Mouse (Mus musculus) retina, postnatal 7 days (tissue): ENCODE measurements around the gene Vamp5.

Experiments used
- DNase-seq: peaks from one replicate; pipeline ENCODE4 v3.0.0-alpha.2; 2012; ENCODE audit warnings: low read depth, low spot score

The Vamp5 gene

DNA sequence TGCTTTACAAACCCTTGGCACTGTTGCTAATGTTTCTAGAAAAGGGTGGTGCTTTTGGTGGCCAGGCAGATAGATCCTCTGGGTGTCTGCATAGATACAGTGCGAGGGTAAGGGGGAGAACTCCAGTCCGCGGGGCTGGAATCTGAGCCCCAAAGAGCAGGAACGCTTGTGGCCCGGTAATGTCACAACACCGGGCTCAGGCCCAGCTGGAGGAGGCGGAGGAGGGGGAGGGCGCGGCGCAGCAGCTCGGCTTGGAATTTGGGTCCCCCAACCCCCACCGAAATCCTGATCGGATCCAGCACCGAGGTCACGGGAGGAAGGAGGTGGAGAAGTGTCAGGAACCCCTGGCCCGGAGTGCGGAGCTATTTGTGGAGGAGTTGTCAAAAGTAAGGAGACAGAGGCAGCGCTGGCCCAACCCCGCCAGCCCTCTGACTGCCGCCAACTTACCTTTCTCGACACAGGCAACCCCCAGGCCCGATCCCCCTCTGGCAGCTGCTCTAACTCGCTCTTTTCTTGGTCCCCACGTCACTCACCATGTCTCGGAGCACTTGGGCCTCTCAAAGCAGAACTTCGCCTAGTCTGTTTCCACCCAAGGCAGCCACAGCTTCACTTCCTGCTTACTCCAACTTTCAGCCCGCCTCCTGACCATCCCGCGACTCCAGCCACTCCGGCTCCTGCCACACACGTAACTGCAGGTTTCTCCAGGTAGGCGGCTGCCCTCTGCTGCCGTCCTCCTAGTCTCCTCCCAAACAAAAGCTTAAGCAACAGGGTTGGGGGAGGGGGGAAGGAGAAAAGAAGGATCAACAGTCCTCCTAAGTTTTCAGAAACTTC lies 9.9 kb upstream of the Vamp5 start, which contains the start of gene Vamp8:
TSS of gene Vamp8 (minus strand) at position 763 of the 831 bp plus-strand sequence.
- DNase-seq, result no peak

DNA sequence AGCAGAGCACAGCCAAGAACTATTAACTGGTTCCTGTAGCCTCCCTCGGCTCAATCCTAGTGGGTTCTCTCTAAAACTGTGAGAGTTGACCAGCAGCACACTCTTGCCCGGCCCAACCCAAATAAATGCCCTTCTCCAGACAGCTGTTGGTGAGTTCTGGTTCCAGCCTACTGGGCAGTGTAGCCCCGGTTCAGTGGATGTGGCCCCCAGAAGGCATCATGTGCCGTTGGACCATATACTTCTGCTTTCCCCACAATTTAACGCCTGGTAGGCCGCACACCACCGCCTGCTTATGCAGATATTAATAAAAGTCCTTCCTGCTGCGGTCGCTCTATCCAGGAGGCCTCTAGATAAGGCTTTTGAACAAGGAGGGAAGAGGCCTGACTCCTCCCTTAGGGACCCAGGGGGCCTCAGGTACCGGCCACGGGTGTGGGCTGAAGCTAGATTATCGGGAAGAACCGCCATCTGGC lies 9.2 kb upstream of the Vamp5 start:
- no peak for DNase-seq

DNA sequence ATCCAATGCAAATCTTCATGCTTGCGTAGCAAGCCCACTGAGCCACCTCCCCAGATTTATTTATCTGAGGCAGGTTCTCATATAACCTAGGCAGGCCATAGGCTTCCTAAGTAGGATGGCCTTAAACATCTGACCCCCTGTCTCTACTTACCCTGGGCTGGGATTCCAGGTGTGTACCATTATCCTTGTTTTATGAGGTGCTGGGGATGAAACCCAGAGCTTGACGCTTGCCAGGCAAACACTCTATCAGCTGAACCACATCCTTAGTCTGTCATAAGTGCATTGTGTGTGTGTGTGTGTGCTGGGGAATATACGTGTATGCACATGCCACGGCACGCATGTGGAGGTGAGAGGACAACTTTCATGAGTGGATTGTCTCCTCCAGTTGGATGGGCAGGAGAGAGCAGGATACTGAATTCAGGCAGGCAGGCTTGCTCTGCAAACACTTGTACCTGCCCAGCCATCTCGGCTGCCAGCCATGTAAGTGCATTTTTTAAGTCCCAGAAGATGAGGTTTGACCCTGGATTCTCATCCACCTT lies 8.6 kb upstream of the Vamp5 start:
- DNase-seq, result no peak

DNA sequence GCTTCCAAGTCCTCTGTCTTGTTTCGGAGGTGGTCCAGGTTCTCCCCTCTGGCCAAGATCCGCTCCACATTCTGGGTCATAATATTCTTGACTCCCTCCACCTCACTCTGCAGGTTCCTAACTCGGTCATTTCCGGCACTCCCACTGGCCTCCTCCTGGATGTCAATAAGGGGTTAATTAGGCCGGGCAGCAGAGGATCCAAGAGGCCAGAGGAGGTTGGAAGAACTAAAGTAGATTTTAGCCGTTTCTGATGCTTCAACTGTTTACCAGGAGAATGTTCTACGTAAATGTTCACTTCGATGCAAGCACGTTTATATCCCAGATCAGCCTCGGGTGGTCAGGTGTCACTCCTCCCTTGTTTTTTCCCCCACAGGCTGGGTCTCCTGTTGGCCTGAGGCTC lies 8.0 kb upstream of the Vamp5 start:
- no peak for DNase-seq

DNA sequence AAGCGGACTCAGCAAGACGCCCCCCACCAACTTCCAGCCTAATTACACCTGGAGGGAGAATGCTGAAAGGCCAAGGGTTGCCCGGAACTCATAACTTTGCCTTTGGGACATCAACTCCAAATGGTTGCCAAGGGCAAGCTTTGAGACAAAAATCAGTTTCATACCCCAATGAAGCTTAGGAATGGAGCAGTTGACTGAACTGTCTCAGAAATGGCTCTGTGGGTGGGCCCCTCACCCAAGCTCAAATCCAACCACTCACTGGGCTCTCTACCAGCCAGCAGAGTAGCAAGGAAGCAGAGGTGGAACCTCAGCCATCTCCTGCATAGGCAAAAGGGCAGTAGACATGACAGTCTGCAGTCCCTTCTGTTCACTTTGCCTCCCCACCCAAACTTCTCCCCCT lies 7.5 kb upstream of the Vamp5 start:
- no peak for DNase-seq

DNA sequence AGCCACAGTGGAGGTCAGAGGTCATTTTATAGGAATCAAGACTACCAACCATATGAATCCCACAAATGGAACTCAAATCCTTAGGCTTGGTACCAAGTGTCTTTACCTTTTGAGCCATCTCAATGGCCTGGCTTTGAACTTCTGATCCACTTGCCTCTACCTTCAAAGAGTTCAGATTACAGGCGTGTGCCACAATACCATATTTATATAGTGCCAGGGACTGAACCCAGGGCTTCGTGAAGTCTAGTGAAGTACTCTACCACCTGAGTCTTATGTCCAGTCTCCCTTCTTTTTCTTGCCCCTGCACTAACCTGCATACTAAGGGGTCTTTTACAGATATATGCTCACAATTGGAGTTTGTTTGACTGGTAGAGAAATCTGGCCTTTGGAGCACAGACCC lies 6.3 kb upstream of the Vamp5 start:
- no peak for DNase-seq

DNA sequence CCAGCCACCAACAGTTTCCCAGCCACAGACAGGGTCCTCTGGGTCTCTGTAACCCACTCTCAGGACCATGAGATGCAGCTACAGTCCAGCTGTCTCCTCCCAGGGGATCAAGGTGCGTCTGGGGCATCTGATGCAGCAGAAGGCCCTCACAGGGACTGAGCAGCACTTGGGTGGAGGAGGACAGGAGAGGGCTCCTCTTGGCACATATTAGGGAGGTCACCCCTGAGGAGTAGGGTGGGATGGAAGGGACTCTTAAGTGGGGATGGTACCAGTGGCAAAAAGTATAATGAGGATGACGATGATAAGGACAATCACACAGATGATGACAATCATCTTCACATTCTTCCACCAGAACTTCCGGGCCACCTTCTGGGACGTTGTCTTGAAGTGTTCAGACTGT lies 5.0 kb upstream of the Vamp5 start:
- no peak for DNase-seq

DNA sequence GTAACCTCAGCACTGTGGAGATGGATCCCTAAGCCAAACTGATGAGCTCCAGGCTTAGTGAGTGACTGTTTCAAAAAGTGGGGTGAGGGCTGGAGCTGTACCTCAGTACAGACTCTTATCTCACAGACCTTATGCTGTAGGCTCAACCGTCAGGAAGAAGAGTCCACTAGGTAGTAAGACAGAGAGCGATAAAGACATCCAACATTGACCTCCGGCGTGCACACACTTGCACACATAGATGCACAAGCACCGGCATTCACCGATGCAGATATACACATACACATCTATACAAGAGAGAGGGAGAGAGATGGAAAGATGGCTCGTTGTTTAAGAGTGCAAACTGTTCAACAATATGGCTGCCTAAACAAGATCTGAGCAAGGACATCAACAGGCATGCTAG lies 3.7 kb upstream of the Vamp5 start:
- no peak for DNase-seq

DNA sequence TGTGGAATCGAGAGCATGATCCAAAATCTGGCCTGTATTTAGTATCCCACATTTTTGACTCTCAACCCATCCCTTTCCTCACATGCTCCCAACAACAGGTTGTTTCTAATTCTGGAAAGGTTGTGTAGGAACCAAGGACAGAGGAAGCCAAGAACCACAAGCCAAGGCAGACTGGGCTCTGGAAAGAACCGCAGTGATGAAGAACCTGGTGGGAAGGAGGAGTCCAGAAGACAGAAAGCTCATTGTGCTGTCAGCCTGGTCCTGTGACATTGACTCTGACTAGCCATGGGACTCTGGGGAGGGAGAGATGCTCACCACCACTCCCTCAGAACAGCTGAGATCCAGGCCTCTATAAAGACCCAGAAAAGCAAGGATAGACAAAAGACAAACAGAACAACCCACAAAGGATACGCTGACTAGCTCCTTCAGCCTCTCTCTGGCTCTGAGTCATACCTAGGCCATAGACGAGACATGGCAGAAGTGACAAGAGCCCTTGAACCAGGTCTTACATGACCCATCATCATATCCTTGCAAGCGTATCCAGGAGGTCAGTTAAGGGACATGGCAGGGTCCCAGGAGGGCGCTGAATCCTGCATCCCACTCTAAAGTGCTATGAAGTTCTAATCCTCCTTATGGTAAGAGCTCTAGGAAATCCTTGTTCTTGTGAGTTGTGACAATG lies 3.0 kb upstream of the Vamp5 start:
- no peak for DNase-seq

DNA sequence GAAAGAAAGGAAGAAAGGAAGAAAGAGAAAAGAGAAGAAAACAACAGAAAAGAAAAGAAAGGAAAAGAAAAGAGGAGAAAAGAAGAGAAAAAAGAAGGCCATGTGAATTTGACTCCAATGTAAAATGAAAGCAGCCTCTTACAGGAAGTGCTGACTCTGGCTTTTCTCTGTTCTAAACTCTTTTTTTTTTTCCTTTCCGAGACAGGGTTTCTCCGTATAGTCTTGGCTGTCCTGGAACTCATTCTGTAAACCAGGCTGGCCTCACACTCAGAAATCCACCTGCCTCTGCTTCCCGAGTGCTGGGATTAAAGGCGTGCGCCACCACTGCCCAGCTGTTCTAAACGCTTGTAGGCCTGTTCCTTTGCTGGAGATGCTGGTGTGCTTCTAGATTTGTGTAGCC lies 2.2 kb upstream of the Vamp5 start:
- DNase-seq, result no peak

DNA sequence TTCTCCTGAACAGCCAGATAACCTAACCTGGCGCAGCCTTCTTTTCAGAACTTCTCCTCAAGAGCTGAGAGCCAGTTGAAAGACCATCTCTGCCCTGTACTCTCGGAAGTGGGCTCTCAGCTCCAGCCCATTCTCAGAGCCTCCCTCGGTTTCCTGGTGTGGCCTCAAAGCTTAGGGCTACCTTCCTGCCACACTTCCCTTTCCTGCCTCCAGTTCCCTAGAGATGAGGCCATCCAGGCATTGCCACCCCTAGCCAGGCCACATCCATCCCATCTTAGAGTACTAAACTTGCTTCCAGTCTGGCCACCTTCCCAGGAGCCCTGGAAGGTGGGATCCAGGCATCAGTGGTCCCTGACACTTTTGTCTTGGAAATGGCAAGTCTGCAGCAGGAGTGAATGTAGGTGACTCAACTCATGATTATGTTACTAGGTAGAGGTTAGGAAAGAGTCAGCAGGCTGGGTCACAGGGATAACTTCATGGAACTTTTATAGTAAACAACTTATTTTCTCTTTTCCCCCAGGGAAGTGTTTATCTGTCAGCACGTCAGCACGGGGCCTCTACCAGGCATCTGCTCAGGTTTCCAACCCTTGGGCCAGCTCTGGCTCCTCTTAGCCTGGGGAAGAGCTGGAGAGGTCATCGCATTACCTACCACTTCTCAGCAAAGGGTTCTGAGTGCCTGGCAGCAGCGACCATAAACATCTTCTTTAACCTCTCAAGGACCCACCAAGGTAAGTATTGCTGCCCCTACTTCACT lies 714 bp downstream of the Vamp5 start:
- DNase-seq, result no peak

DNA sequence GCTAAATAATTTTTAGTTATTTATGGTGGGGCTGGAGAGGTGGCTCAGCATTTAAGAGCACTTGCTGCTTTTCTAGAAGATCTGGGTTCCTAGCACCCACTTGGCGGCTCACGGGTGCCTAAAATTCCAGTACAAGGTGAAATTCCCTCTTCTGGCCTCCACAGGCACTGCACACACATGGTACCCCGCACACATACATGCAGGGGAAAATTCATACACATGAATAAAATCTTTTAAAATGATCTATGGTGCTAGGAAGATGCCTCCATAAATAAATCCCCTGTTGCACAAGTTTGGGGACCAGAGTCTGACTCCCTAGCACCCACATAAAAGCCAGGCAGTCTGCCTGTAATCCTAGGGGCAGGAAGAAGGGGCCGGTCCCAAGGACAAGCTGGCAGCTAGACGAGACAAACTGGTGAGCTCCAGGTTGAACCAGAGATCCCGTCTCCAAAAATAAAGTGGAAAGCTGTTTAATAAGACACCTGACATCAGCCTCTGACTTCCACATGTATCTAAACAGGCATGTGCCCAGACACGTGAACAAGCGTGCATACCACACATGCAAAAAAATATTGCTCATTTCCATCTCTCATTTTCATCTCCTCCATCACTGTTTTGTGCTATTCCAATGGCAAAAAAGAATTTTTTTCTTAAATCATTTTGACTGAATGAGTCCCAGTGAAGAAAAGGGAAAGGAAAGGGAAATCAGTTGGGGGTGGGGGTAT lies 1.6 kb downstream of the Vamp5 start:
- no peak for DNase-seq

DNA sequence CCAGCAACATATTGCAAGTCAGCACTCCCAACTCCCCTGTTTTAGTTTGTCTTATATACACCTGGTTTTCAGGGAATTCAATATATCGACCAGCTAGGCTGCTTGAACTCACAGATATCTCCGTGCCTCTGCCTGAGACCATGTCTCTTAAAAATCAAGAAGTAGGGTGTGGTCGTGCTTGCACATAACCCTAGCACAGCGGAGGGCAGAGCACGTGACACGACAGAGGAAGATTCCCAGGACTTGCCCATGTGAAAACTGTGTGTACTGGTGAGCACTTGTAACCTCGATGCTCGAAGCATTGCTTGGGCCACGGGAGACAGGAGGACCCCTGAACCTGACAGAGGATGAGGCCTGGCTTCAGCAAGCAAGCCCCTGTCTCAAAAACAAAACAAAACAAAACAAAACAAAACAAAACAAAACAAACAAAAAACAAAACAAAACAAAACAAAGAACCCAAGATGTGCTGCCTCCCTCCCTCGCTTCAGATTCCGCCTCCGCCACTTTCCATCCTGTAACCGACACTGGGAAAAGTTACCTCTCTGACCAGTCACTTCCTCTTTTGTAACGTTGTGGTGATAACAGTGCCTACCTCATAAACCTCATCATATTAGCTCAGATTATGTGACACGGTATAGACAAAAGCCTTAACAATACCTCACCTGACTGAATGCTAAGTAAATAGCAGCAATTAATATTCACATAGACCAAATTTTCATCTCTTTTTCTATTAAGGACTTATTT lies 5.3 kb downstream of the Vamp5 start:
- no peak for DNase-seq

DNA sequence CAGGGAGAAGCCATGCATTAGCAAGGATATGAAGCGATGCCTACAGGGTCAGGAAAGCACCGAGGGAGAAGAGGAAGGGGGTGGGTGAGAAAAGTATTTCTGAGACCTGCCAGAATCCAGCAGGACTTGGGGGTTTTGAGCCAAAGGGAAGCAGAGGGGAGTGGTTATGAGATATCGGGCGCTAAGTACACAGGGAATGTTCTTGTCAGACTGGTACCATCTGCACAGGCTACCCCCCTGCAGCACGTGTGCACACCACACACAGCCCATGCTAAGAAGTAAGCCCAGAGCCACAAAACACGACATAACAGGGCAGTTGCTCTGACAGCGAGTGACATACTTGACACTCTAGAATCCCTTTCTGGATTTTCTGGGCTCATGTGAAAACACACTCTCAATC lies 6.1 kb downstream of the Vamp5 start:
- DNase-seq, result no peak

DNA sequence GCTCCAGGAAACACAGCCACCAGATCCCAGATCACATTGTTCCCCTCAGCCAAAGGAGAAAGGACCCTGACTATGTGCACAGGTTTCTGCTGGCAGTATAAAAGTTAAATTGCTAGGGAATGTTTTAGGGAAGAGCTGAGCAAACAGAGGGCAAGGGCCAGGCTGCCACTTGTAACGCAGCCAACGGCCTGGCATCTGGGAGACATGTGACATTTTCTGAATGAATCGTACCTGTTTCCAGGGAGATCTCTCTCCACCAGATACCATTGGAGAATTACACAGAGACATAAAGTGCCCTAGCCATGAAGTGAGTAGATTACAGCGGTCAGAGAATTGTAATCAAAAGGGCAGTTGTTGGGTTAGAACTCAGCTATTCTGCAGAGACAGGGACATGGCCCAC lies 7.1 kb downstream of the Vamp5 start:
- DNase-seq, result no peak

DNA sequence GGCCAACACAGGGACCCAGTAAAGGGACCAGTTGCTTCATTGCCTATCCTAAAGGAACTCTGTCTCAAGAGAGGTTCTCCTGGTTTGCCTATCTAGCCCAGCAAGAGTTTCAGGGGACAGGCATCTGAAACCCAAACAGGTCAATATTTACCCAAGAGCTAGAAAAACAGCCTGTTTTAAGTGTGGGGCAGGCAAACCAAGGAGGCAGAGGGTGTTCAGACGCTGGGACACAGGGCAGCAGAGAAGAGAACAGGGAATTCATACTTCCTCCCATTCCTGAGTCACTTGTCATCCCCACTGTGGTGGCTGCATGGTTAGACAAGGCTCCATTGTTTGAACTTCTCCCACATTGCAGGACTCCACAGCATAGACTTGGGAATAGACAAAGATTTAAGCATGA lies 8.7 kb downstream of the Vamp5 start:
- no peak for DNase-seq

DNA sequence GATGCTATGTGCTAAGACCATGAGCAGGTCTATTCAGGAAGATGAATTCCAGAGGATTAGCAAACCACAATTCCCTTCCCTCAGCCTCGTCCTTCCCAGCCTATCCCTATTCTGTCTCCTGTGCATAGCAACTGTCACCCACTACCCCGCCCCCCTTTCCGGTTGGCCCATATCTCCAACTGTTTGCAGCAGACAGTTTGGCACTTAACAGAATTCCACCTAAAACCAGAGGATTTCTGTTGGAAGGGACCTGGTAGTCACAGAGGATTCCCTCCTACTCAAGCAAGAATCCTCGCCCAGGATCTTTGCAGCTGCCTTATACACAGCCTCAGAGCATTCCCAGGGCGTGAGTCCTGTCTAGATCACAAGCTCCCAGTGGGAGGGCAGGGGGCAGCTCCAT lies 9.1 kb downstream of the Vamp5 start:
- DNase-seq, result no peak

DNA sequence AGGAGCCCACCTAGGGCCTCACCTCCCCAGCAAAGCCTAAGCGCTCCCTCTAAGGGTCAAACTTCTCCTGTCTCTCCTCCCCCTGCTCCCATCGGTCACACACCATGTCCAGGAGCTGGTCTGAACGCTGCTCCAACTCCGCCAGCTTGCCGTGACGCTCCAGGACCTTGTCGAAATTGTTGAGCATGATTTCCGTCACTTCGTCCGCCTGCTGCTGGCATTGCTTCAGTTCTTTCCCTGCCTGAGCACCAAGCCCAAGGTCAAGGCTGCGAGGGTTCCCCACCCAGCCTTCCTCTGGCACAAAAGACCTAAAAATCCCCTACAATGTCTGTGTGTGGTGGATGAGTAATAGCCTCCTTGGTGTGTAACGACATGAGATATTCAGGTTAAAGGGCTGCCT lies 10.2 kb downstream of the Vamp5 start:
- no peak for DNase-seq

DNA sequence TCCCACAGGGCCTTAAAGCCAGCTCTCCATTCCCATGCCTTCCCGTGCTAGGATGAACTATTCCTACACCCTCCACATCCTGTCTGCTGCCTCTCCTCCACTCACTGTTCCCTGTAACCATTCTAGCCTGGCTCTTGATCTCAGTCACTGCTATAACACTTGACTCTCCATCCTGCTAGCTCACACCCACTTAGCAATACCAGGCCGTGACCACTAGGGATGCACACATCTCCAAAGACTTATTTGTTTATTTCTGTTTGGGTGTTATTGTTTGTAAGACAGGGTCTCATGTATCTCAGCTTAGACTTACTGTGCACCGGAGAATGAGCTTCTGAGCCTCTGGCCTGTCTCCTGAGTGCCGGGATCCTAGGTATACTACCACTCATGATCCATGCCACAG lies 10.7 kb downstream of the Vamp5 start:
- no peak for DNase-seq

DNA sequence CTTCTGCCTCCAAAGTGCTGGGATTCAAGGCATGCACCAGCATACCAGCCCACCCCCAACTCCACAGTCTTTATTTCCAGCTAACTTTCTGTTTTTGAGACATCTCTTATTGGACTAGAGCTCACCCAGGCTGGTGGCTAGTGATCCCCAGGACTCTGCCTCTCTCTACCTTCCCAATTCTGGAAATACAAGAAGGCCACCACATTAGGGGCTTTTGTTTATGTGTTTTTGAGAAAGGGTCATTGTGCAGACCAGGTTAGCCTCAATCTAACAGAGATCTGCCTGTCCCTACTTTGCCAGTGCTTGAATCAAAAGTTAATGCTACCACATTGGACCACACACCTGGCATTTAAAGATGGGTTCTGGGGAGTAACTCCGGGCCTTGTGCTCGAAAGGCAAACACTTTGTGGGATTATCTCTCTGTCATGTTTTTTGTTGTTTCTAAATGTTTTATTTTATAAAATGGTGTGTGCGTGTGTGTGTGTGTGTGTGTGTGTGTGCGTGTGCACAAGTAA lies 12.8 kb downstream of the Vamp5 start:
- DNase-seq, result no peak
